Mouse (Mus musculus) liver, postnatal 0 days (tissue): ENCODE data around the gene Dus3l. TPM values are rescaled to one million over a fixed set of nuclear protein-coding genes. Genes with fewer than 3 reads are reported as not detected.
A peak's percentile ranks its signal among the peaks of the same experiment; 100 is the strongest.

Experiments
- ATAC-seq: fragments of 200-750 bp; cut with Nextera tagmentation; 2 replicates; pipeline ENCODE4 v1.8.0; 2017; ENCODE audit warnings: mild to moderate bottlenecking, moderate library complexity
- DNase-seq: peaks from one replicate; pipeline ENCODE4 v3.0.0-alpha.2; 2016
- H3K27ac ChIP-seq: fragments of 300-500 bp; sonication (generic); 2 replicates; pipeline ENCODE4 v1.5.1; 2014; ENCODE audit warnings: antibody characterized with exemption, moderate library complexity, mild to moderate bottlenecking, low read depth
- H3K27me3 ChIP-seq: fragments of 300-500 bp; sonication (generic); 2 replicates; pipeline ENCODE4 v1.6.1; 2014; ENCODE audit warnings: low read length, control low read depth, mixed read lengths; ENCODE audit not compliant: insufficient read depth
- H3K36me3 ChIP-seq: fragments of 300-500 bp; sonication (generic); replicated peaks from 2 replicates; pipeline ENCODE4 v1.6.1; 2014; ENCODE audit warnings: mild to moderate bottlenecking, control low read depth, low read length, moderate library complexity, mixed read lengths; ENCODE audit not compliant: insufficient read depth
- H3K4me1 ChIP-seq: fragments of 300-500 bp; sonication (generic); 2 replicates; pipeline ENCODE4 v1.6.1; 2014; ENCODE audit warnings: antibody characterized with exemption, mild to moderate bottlenecking, control low read depth; ENCODE audit not compliant: insufficient read depth
- H3K4me2 ChIP-seq: fragments of 300-500 bp; sonication (generic); 2 replicates; pipeline ENCODE4 v1.6.1; 2014; ENCODE audit warnings: low read depth, mild to moderate bottlenecking, low read length, moderate library complexity, mixed read lengths
- H3K4me3 ChIP-seq: fragments of 300-500 bp; sonication (generic); 2 replicates; pipeline ENCODE4 v1.5.1; 2014; ENCODE audit warnings: low read depth, low read length
- H3K9ac ChIP-seq: fragments of 300-500 bp; sonication (generic); replicated peaks from 2 replicates; pipeline ENCODE4 v1.6.1; 2014; ENCODE audit warnings: mild to moderate bottlenecking, moderate library complexity
- H3K9me3 ChIP-seq: fragments of 300-500 bp; sonication (generic); 2 replicates; pipeline ENCODE4 v1.6.1; 2016; ENCODE audit warnings: mild to moderate bottlenecking, control low read depth, low read length, mixed read lengths
- CTCF ChIP-seq: sonication (generic); IDR thresholded peaks from 2 replicates; pipeline ENCODE4 v1.5.1; 2016; ENCODE audit warnings: antibody characterized with exemption, low read depth
- EP300 ChIP-seq: IDR thresholded peaks from 2 replicates; pipeline ENCODE4 v1.6.1; 2016; ENCODE audit warnings: antibody characterized with exemption, low read depth, mild to moderate bottlenecking
- WGBS: fragments of 180-500 bp; shearing (Covaris S2); extraction: QIAGEN DNeasy Blood & Tissue Kit; methylation state at CpG from one replicate; pipeline ENCODE4 v1.1.7; 2014; ENCODE audit not compliant: insufficient replicate concordance; 5-methylcytosine and 5-hydroxymethylcytosine counted together
- polyA plus RNA-seq: library from polyadenylated mRNA; unstranded; fragments of >200 nt; fragmentation: Nextera tagmentation; extraction: Ambion mirVana; gene quantifications from 2 replicates; pipeline ENCODE4 v1.2.1, GENCODE M21; 2015

The Dus3l gene
- polyA plus RNA-seq, 1 experiment from 2014 or later, result 9.1 TPM

DNA sequence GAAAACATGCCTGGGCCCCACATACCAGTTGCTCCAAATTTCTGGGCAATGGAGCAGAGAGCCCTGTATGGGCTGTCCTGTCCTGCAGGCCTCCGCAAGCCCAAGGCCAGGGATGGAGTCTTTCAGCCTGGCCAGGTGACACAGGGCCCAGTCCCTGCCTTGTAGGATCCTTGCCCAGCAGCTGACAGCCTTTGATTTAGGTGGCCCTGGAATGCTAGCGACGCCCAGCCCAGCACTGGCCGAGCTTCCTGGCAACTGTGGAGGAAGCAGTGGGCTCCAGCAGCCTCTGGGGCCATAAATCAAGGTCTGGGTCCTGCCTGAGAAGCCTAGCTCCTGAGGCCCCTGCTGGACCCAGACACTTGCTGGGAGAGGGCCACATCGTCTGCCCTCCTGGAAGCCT is 42.1 kb upstream of the Dus3l start:
- Histone ChIP-seq H3K36me3 (peaks cover 18% of the 10 kb centered on the region; the same call in 1 of the 2 replicates), H3K4me3 (no peak overlapping the region), H3K9ac (no peak overlapping the region), H3K27ac (no peak overlapping the region), H3K4me1 (peaks cover 10% of the 10 kb centered on the region), H3K27me3 (no peaks in the 10 kb centered on the region), H3K9me3 (no peaks in the 10 kb centered on the region), H3K4me2 (no peak overlapping the region)
- DNase-seq (no peak), ATAC-seq (no peak)
- TF ChIP-seq EP300 (no peak), CTCF (no peak)
- WGBS, result 82% methylated on average over 5 of the region's 5 CpGs

DNA sequence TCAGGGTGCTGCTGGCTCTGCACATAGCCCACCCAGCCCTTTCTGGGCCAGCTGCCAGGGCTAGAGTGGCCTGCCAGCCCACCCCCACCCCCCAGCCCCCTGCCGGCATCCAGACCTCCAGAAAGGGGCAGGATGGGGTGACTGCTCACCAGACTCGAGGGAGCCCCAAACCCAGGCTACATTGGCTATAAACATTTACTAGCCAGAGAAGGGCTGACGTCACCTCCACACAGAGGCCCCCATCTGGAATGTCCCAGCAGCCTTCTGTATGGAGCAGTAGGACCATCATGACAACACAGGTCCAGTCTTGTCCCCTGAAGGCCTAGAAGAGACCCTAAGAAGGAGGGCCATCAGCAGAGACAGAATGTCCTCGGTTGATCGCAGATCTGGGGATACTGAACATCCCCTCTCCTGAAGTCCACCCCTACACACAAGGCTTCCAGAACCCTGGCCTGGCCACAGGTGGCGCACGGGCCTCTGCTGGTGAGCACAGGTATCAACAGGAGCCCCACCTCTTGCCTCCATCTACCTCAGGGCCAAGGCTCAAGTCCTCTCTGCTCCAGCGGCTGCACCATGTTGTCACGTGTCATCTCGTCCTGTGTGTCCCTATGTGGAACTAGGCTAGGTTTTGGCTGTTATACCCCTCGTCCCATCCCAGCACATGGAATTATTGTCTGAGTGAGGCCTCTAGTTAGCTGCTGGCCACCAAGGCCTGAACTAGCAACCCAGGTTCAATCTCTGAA is 41.0 kb upstream of the Dus3l start:
- H3K4me1 ChIP-seq, result peaks cover 7% of the 10 kb centered on the region
- no peak overlapping the region for H3K4me2 ChIP-seq
- no peak for DNase-seq
- no peak overlapping the region for H3K4me3 ChIP-seq
- WGBS, result 85% methylated on average over 11 of the region's 11 CpGs
- peaks cover 18% of the 10 kb centered on the region; the same call in 1 of the 2 replicates for H3K36me3 ChIP-seq
- H3K9ac ChIP-seq, result no peak overlapping the region
- no peak for ATAC-seq
- H3K27me3 ChIP-seq, result peaks cover 5% of the 10 kb centered on the region; the same call in 1 of the 2 replicates
- H3K27ac ChIP-seq, result no peak overlapping the region
- H3K9me3 ChIP-seq, result no peaks in the 10 kb centered on the region
- TF ChIP-seq CTCF, result peak; percentile 21; the same call in 1 of the 2 replicates
- no peak for TF ChIP-seq EP300

DNA sequence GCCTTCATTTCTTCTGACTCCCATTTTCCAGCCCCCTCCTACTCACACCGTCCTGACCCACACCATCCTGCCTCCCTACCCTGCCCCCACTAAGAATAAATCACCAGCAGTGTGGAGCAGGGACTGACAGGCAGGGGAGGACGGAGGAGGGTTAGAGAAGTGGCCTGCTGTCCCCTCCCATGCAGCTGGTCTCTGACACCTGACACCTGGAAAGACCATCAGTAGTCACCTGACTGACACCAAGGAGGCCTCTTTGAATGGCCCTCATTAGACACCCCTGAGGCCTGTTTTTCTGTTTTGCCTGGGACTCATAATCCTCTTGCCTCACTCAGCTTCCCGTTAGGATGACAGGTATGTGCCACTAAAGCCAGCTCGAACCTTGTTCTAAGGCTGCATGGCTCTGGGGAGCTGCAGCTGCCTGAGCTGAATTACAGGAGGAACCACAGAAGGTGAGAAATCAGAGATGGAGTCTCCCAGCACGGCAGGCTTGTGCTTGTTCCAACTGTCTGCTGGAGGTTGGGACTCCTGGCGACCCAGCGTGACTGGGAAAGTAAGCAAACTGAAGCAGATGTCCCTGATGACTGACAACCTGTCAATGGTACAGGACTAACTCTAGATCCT is 37.4 kb upstream of the Dus3l start:
- no peak overlapping the region for H3K27ac ChIP-seq
- no peak overlapping the region for H3K4me2 ChIP-seq
- peaks cover 9% of the 10 kb centered on the region; the same call in 1 of the 2 replicates for H3K36me3 ChIP-seq
- H3K9ac ChIP-seq, result no peak overlapping the region
- 25% methylated on average over 7 of the region's 7 CpGs for WGBS
- no peak for ATAC-seq
- no peak for DNase-seq
- H3K9me3 ChIP-seq, result no peaks in the 10 kb centered on the region
- no peak for TF ChIP-seq EP300
- peaks cover 3% of the 10 kb centered on the region; the same call in 1 of the 2 replicates for H3K4me1 ChIP-seq
- peaks cover 6% of the 10 kb centered on the region; the same call in 1 of the 2 replicates for H3K27me3 ChIP-seq
- no peak overlapping the region for H3K4me3 ChIP-seq

DNA sequence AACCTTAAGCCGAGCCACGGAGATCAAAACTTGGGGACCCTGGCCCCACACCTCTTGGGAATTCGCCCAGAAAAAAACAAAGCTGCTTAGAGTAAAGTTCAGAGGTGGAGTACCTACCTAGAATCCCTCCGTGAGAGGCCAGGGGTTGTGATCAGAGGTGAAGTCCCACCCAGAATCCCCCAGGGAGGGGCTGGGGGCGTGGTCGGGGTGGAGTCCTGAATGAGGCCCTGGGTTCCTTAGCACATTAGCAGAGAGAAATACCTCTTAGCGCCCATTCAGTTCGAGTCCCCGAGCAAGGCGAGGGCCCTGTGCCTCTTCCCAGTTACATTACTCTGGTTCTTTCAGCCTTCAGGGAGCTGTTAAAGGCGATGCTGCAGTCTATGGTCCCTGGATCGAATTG is 36.9 kb upstream of the Dus3l start:
- 10% methylated on average over 12 of the region's 12 CpGs for WGBS
- no peak overlapping the region for H3K27ac ChIP-seq

DNA sequence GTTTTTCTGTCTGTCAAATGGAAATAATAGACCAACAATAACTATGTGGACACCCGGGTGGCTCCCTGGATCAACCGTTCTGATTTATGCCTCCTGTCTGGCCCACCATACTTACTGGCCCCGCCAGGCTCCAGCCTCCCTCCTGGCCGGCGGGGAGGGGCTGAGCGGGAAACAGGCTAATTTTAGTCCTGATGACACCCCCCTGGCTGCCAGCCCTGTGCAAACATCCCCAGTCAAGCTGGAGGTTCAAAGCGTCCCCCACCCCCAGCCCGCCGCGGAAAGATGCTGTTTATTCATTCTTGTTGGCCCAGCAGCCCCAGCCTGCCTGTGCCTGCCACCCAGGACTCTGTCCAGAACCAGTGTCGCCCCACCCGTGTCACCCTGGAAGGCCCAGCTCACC is 36.4 kb upstream of the Dus3l start:
- WGBS, result 16% methylated on average over 12 of the region's 12 CpGs
- no peak for DNase-seq

More for the DNA sequence above, 36.9 kb upstream of the Dus3l start:
- peaks cover 5% of the 10 kb centered on the region; the same call in 1 of the 2 replicates for H3K36me3 ChIP-seq
- TF ChIP-seq CTCF (no peak), EP300 (no peak)
- H3K9ac ChIP-seq, result no peak overlapping the region
- H3K4me2 ChIP-seq, result no peak overlapping the region
- no peaks in the 10 kb centered on the region for H3K9me3 ChIP-seq
- H3K4me3 ChIP-seq, result no peak overlapping the region
- DNase-seq (no peak), ATAC-seq (no peak)
- peaks cover 3% of the 10 kb centered on the region; the same call in 1 of the 2 replicates for H3K4me1 ChIP-seq
- peaks cover 6% of the 10 kb centered on the region; the same call in 1 of the 2 replicates for H3K27me3 ChIP-seq

DNA sequence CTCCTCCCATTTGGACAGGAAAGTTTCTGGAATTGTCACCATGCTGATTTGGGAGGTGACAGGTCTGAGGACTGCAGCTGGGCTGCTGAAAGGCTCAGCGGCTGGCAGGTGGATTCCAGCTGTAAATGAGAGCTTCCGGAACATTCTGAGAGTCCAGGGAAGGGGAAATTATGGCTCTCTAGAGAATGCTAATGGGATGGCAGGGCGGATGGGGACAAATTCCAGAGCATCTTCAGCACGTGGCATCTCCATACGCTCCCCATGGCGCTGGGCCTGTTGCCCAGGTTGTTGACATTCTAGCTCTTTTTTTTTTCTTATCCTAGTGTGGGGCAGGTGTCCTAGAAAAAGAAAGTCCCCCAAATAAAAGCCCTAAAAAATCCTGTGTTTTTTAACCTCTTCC is 35.4 kb upstream of the Dus3l start:
- peaks cover 6% of the 10 kb centered on the region; the same call in 1 of the 2 replicates for H3K27me3 ChIP-seq
- TF ChIP-seq CTCF, result no peak
- TF ChIP-seq EP300, result no peak

More for the DNA sequence above, 36.4 kb upstream of the Dus3l start:
- no peak for TF ChIP-seq CTCF
- TF ChIP-seq EP300, result no peak
- no peak overlapping the region for H3K9ac ChIP-seq
- H3K27ac ChIP-seq, result no peak overlapping the region
- no peak overlapping the region for H3K4me2 ChIP-seq
- no peak overlapping the region for H3K4me3 ChIP-seq
- H3K4me1 ChIP-seq, result peaks cover 3% of the 10 kb centered on the region; the same call in 1 of the 2 replicates
- H3K36me3 ChIP-seq, result peaks cover under 1% of the 10 kb centered on the region; the same call in 1 of the 2 replicates
- peaks cover 6% of the 10 kb centered on the region; the same call in 1 of the 2 replicates for H3K27me3 ChIP-seq
- ATAC-seq, result no peak
- no peaks in the 10 kb centered on the region for H3K9me3 ChIP-seq

More for the DNA sequence above, 35.4 kb upstream of the Dus3l start:
- Histone ChIP-seq H3K27ac (no peak overlapping the region), H3K36me3 (no peaks in the 10 kb centered on the region), H3K4me3 (no peak overlapping the region), H3K4me2 (no peak overlapping the region), H3K4me1 (peaks cover 3% of the 10 kb centered on the region; the same call in 1 of the 2 replicates), H3K9ac (no peak overlapping the region), H3K9me3 (no peaks in the 10 kb centered on the region)
- DNase-seq, result no peak
- no peak for ATAC-seq
- 62% methylated on average over 6 of the region's 6 CpGs for WGBS
